In the genomic region with DNA sequence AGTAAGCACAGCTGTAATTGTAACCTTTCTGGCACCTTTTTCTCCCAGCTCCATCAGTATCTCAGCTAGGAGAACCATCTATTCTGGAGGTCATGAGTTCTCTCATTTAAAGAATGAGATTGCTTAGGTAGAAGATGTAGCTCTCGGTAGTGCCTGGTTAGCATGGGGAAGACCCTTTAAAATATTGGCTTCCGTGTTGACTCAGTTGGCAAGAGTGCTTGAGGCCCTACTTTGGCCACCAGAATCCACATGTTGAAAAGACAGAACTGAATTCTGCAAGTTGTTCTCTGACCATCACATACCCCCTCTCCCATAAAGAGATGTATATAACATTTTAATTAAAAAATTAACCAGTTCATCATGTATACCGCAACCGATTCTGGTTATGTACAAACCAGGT, we compare ENCODE assay signal across 12 mouse cellular contexts.
DNase-seq lines count a peak whose midpoint lies in the region; ATAC-seq and TF ChIP-seq lines count a peak whose summit lies in the region.
"Had no signal": no experiment of that assay in that cellular context is flagged by ENCODE, and none has a peak within 500 bp of the region (broad histone marks: within the 10 kb centered on the region; RNA-seq: fewer than 3 reads in every experiment).

No protein-coding gene starts in this region.

- H3K27ac ChIP-seq in heart, embryonic 11.5 days (ENCODE audit: low read depth, low read length) = no peak overlapping the region
- no peak overlapping the region for H3K27ac ChIP-seq in heart, embryonic 10.5 days
- no peak overlapping the region for H3K27ac ChIP-seq in lung, embryonic 15.5 days
- no peak overlapping the region for H3K27ac ChIP-seq in lung, postnatal 0 days (ENCODE audit: low read length)
- no peak overlapping the region for H3K27ac ChIP-seq in hindbrain, postnatal 0 days

- no peak for TF ChIP-seq POLR2A in myocyte (IDR thresholded peaks at IDR 0.05; ENCODE audit: insufficient read length, low read depth)

- H3K9me3 ChIP-seq in heart, embryonic 11.5 days (replicated peaks; ENCODE audit: control insufficient read depth, low read length) = no peaks in the 10 kb centered on the region
- H3K9me3 ChIP-seq in heart, embryonic 10.5 days = no peaks in the 10 kb centered on the region
- H3K9me3 ChIP-seq in lung, embryonic 15.5 days = no peaks in the 10 kb centered on the region
- H3K9me3 ChIP-seq in lung, postnatal 0 days (ENCODE audit: low read length) = no peaks in the 10 kb centered on the region
- no peaks in the 10 kb centered on the region for H3K9me3 ChIP-seq in hindbrain, postnatal 0 days (ENCODE audit: low read length)
- H3K9me3 ChIP-seq: embryonic facial prominence, embryonic 15.5 days had no signal

- peak overlapping the region; percentile 97 for H3K4me2 ChIP-seq in heart, embryonic 11.5 days
- H3K4me2 ChIP-seq in lung, embryonic 15.5 days = peak overlapping the region; percentile 98
- no peak overlapping the region for H3K4me2 ChIP-seq in lung, postnatal 0 days (replicated peaks; ENCODE audit: low read depth, low read length)
- peak overlapping the region; percentile 97 for H3K4me2 ChIP-seq in hindbrain, postnatal 0 days (ENCODE audit: low read depth, low read length)
- no peak overlapping the region for H3K4me2 ChIP-seq in myocyte (ENCODE audit: low read depth)

- 88% methylated on average over 4 of the region's 4 CpGs for WGBS in heart, embryonic 11.5 days (ENCODE audit: insufficient replicate concordance)
- 88% methylated on average over 4 of the region's 4 CpGs for WGBS in heart, embryonic 10.5 days
- WGBS in lung, embryonic 15.5 days = 83% methylated on average over 4 of the region's 4 CpGs
- 79% methylated on average over 4 of the region's 4 CpGs for WGBS in lung, postnatal 0 days
- WGBS in hindbrain, postnatal 0 days = 93% methylated on average over 4 of the region's 4 CpGs

- no peak for TF ChIP-seq CTCF in lung, postnatal 0 days (IDR thresholded peaks at IDR 0.05)
- no peak for TF ChIP-seq CTCF in hindbrain, postnatal 0 days (IDR thresholded peaks at IDR 0.05; ENCODE audit: low read depth)

- H3K27me3 ChIP-seq in heart, embryonic 11.5 days (ENCODE audit: control insufficient read depth, insufficient read depth, low read length) = no peaks in the 10 kb centered on the region
- H3K27me3 ChIP-seq in heart, embryonic 10.5 days (ENCODE audit: insufficient read depth, poor library complexity, severe bottlenecking) = no peaks in the 10 kb centered on the region
- no peaks in the 10 kb centered on the region for H3K27me3 ChIP-seq in lung, embryonic 15.5 days
- H3K27me3 ChIP-seq in lung, postnatal 0 days (replicated peaks; ENCODE audit: insufficient read depth, low read length) = no peaks in the 10 kb centered on the region
- H3K27me3 ChIP-seq in hindbrain, postnatal 0 days (ENCODE audit: insufficient read depth, low read length) = no peaks in the 10 kb centered on the region
- H3K27me3 ChIP-seq in myocyte (ENCODE audit: control insufficient read depth, insufficient read depth, insufficient read length) = no peaks in the 10 kb centered on the region
- H3K27me3 ChIP-seq: embryonic facial prominence, embryonic 15.5 days had no signal

- H3K79me2 ChIP-seq in myocyte (ENCODE audit: control insufficient read depth, insufficient read depth) = no peaks in the 10 kb centered on the region

- no peaks in the 10 kb centered on the region; the same call in 1 of the 2 replicates for H3K4me1 ChIP-seq in heart, embryonic 11.5 days (ENCODE audit: control insufficient read depth, insufficient read depth, low read length)
- peaks cover 10% of the 10 kb centered on the region for H3K4me1 ChIP-seq in heart, embryonic 10.5 days
- no peaks in the 10 kb centered on the region; the same call in 1 of the 2 replicates for H3K4me1 ChIP-seq in lung, embryonic 15.5 days
- H3K4me1 ChIP-seq in lung, postnatal 0 days (ENCODE audit: insufficient read depth, low read depth, low read length) = no peaks in the 10 kb centered on the region
- peaks cover 4% of the 10 kb centered on the region; the same call in 1 of the 2 replicates for H3K4me1 ChIP-seq in hindbrain, postnatal 0 days (ENCODE audit: insufficient read depth, low read length)

- no peak for ATAC-seq in heart, embryonic 11.5 days (replicated peaks; ENCODE audit: insufficient number of reproducible peaks, low FRiP score, low TSS enrichment)
- no peak for ATAC-seq in lung, embryonic 15.5 days (ENCODE audit: borderline replicate concordance, extremely low read depth, low FRiP score, low TSS enrichment)
- no peak for ATAC-seq in lung, postnatal 0 days
- ATAC-seq in hindbrain, postnatal 0 days = no peak

- no peak for DNase-seq in heart, embryonic 10.5 days (ENCODE audit: low spot score)
- DNase-seq in lung, postnatal 0 days (ENCODE audit: low spot score) = no peak
- DNase-seq in hindbrain, postnatal 0 days (ENCODE audit: low spot score) = no peak
- no peak for DNase-seq in layer of hippocampus, adult 9-10 months (ENCODE audit: low spot score)
- DNase-seq in left cerebral cortex, adult 18-20 months (ENCODE audit: low spot score in 2 of 2) = no peak
- DNase-seq: adrenal gland, postnatal 25 days; cerebellum, adult 8-10 months; lung, postnatal 14 days had no signal

- H3ac ChIP-seq in myocyte (ENCODE audit: control insufficient read depth, insufficient read length) = no peak overlapping the region

- no peak for TF ChIP-seq EP300 in lung, postnatal 0 days (IDR thresholded peaks at IDR 0.05)

- H3K4me3 ChIP-seq in heart, embryonic 11.5 days (ENCODE audit: low read depth, low read length) = no peak overlapping the region
- H3K4me3 ChIP-seq in heart, embryonic 10.5 days = no peak overlapping the region
- H3K4me3 ChIP-seq in lung, embryonic 15.5 days = peak overlapping the region; percentile 85; the same call in 1 of the 2 replicates
- no peak overlapping the region for H3K4me3 ChIP-seq in lung, postnatal 0 days (ENCODE audit: low read depth, low read length)
- peak overlapping the region; percentile 77; the same call in 1 of the 2 replicates for H3K4me3 ChIP-seq in hindbrain, postnatal 0 days (ENCODE audit: low read length)
- peak overlapping the region; percentile 34 for H3K4me3 ChIP-seq in myocyte

- H3K9ac ChIP-seq in heart, embryonic 11.5 days (ENCODE audit: low read depth, low read length) = no peak overlapping the region
- no peak overlapping the region for H3K9ac ChIP-seq in lung, embryonic 15.5 days
- no peak overlapping the region for H3K9ac ChIP-seq in lung, postnatal 0 days (replicated peaks; ENCODE audit: low read depth)
- H3K9ac ChIP-seq in hindbrain, postnatal 0 days (replicated peaks; ENCODE audit: low read length) = peak overlapping the region; percentile 75; the same call in 1 of the 2 replicates

- no peaks in the 10 kb centered on the region for H3K36me3 ChIP-seq in heart, embryonic 11.5 days (ENCODE audit: control insufficient read depth, insufficient read depth, low read length)
- H3K36me3 ChIP-seq in heart, embryonic 10.5 days = no peaks in the 10 kb centered on the region
- H3K36me3 ChIP-seq in lung, embryonic 15.5 days = no peaks in the 10 kb centered on the region
- H3K36me3 ChIP-seq in lung, postnatal 0 days (ENCODE audit: insufficient read depth, low read length) = no peaks in the 10 kb centered on the region
- no peaks in the 10 kb centered on the region for H3K36me3 ChIP-seq in hindbrain, postnatal 0 days (ENCODE audit: insufficient read depth, low read length)
- H3K36me3 ChIP-seq in myocyte (ENCODE audit: control insufficient read depth, insufficient read depth) = no peaks in the 10 kb centered on the region
- H3K36me3 ChIP-seq: embryonic facial prominence, embryonic 15.5 days had no signal

TF ChIP-seq in myocyte, 11 proteins besides CTCF, POLR2A, EP300 and RAD21:
- no peak for TF ChIP-seq E2F4 (IDR thresholded peaks at IDR 0.05; ENCODE audit: insufficient read depth)
- no peak for TF ChIP-seq MYOD1 (IDR thresholded peaks at IDR 0.05; ENCODE audit: control insufficient read depth in 1 of 3, insufficient read length in 2 of 3, low read depth in 2 of 3)
- TF ChIP-seq REST (IDR thresholded peaks at IDR 0.05; ENCODE audit: insufficient read depth, insufficient read length) = no peak
- TF ChIP-seq POLR2AphosphoS2 (IDR thresholded peaks at IDR 0.05; ENCODE audit: insufficient read length, low read depth) = no peak
- no peak for TF ChIP-seq MAX (IDR thresholded peaks at IDR 0.05; ENCODE audit: low read depth)
- TF ChIP-seq CEBPB (IDR thresholded peaks at IDR 0.05; ENCODE audit: insufficient read depth, poor library complexity, severe bottlenecking) = no peak

Comparison
In these comparisons a context has a peak if more than half of its experiments do, and no peak if none do; other contexts are left out.
1. H3K4me2 ChIP-seq: peak in heart, embryonic 11.5 days (single experiment), lung, embryonic 15.5 days (single experiment) and hindbrain, postnatal 0 days (single experiment); none in lung, postnatal 0 days (single experiment) and myocyte (single experiment).
2. H3K4me3 ChIP-seq: peak in lung, embryonic 15.5 days (single experiment), hindbrain, postnatal 0 days (single experiment) and myocyte (single experiment); none in heart, embryonic 11.5 days (single experiment), heart, embryonic 10.5 days (single experiment) and lung, postnatal 0 days (single experiment).